In the genomic region with DNA sequence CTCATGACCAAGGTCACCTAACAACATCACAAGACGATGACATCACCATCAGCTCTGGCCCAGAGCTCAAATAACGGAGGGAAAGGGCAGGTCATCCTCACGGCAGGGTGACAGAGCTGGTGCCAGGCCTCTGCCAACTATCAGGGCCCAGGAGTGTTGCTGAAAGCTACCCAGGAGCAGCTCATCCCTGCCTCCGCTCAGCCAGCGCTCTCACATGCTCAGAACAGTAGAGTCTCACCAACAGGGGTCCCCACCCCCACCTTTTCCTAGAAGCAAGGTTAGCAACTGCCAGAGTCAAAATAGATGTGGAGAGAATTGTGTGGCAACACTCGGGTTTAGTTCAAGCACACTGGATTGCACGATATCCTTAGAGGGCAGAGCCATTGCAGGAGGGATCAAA, we compare ENCODE assay signal across 13 mouse cellular contexts. TPM values are rescaled to one million over a fixed set of nuclear protein-coding genes. Genes with fewer than 3 reads are reported as not detected.
DNase-seq lines count a peak whose midpoint lies in the region; ATAC-seq and TF ChIP-seq lines count a peak whose summit lies in the region.
"Had no signal": no experiment of that assay in that cellular context is flagged by ENCODE, and none has a peak within 500 bp of the region (broad histone marks: within the 10 kb centered on the region; RNA-seq: fewer than 3 reads in every experiment).

No protein-coding gene starts in this region.

- no peak overlapping the region for H3K4me2 ChIP-seq in liver, embryonic 11.5 days
- H3K4me2 ChIP-seq in heart, embryonic 12.5 days = no peak overlapping the region
- H3K4me2 ChIP-seq: hindbrain, embryonic 12.5 days; neural tube, embryonic 15.5 days had no signal

- 53% methylated on average over 7 of the region's 7 CpGs for WGBS in liver, adult 2 months
- WGBS in liver, embryonic 11.5 days = 80% methylated on average over 7 of the region's 7 CpGs
- 55% methylated on average over 7 of the region's 7 CpGs for WGBS in heart, embryonic 12.5 days

- H3K9me3 ChIP-seq in liver, embryonic 11.5 days (ENCODE audit: control insufficient read depth, low read length) = no peaks in the 10 kb centered on the region
- H3K9me3 ChIP-seq in heart, embryonic 12.5 days (replicated peaks) = no peaks in the 10 kb centered on the region
- H3K9me3 ChIP-seq: hindbrain, embryonic 12.5 days; neural tube, embryonic 15.5 days had no signal

- H3K36me3 ChIP-seq in liver, adult 2 months (ENCODE audit: control insufficient read depth, insufficient read depth, low read length) = no peaks in the 10 kb centered on the region
- H3K36me3 ChIP-seq in liver, embryonic 11.5 days (ENCODE audit: control insufficient read depth, insufficient read depth, low read length) = peaks cover 3% of the 10 kb centered on the region; the same call in 1 of the 2 replicates
- peaks cover 28% of the 10 kb centered on the region for H3K36me3 ChIP-seq in heart, embryonic 12.5 days

- no peak overlapping the region for H3K27ac ChIP-seq in liver, adult 2 months (replicated peaks; ENCODE audit: insufficient read depth, low read depth, low read length)
- H3K27ac ChIP-seq in liver, embryonic 11.5 days (ENCODE audit: low read depth, low read length) = no peak overlapping the region
- H3K27ac ChIP-seq in heart, embryonic 12.5 days (ENCODE audit: poor library complexity, severe bottlenecking) = peak overlapping the region; percentile 58
- H3K27ac ChIP-seq in left cerebral cortex, adult 2 months = no peak overlapping the region
- H3K27ac ChIP-seq: hindbrain, embryonic 12.5 days; macrophage; neural tube, embryonic 15.5 days had no signal

- peak; percentile 42 to 68 for DNase-seq in adrenal gland, adult (ENCODE audit: inconsistent age in 2 of 2, low spot score in 1 of 2)
- DNase-seq in adrenal gland, postnatal 4 days (ENCODE audit: low spot score in 2 of 2) = no peak
- DNase-seq in liver, adult 2 months (ENCODE audit: extremely low read depth, low read depth, low spot score) = peak; percentile 68
- no peak for DNase-seq in liver, embryonic 11.5 days (ENCODE audit: low spot score)
- DNase-seq in skeletal muscle tissue, adult 2 months (ENCODE audit: low read depth, low spot score) = peak; percentile 88
- DNase-seq in thymus, postnatal 25 days = no peak
- no peak for DNase-seq in left cerebral cortex, adult 2 months (ENCODE audit: extremely low spot score in 1 of 2, low spot score in 2 of 2)
- DNase-seq: forebrain, postnatal 0 days; left cerebral cortex, postnatal 4 days had no signal

- ATAC-seq in liver, embryonic 11.5 days (replicated peaks; ENCODE audit: low FRiP score) = no peak
- no peak for ATAC-seq in heart, embryonic 12.5 days (ENCODE audit: insufficient number of reproducible peaks, low FRiP score)

- no peak overlapping the region for H3K9ac ChIP-seq in liver, adult 2 months (ENCODE audit: low read depth, low read length)
- H3K9ac ChIP-seq in liver, embryonic 11.5 days (ENCODE audit: low read depth, low read length) = no peak overlapping the region
- H3K9ac ChIP-seq in heart, embryonic 12.5 days = no peak overlapping the region
- H3K9ac ChIP-seq: forebrain, postnatal 0 days; hindbrain, embryonic 12.5 days; neural tube, embryonic 15.5 days had no signal

- no peak for TF ChIP-seq POLR2A in liver, adult 2 months (IDR thresholded peaks at IDR 0.05; ENCODE audit: extremely low read depth, insufficient read depth, low read length)

- intact Hi-C loops in left cerebral cortex, adult 2 months (cut with DNase I) = loop anchor here (5.0 to 10.0 kb wide), 2 partner anchors 154 to 327 kb away; partner anchors contain the start of gene Slc6a6

- no peaks in the 10 kb centered on the region for H3K4me1 ChIP-seq in liver, adult 2 months (ENCODE audit: control insufficient read depth, insufficient read depth, low read length)
- no peaks in the 10 kb centered on the region for H3K4me1 ChIP-seq in liver, embryonic 11.5 days (replicated peaks; ENCODE audit: control insufficient read depth, insufficient read depth, low read length)
- H3K4me1 ChIP-seq in heart, embryonic 12.5 days (replicated peaks) = peaks cover 20% of the 10 kb centered on the region
- H3K4me1 ChIP-seq: hindbrain, embryonic 12.5 days had no signal

- H3K4me3 ChIP-seq in liver, adult 2 months (ENCODE audit: insufficient read depth, low read depth, low read length) = no peak overlapping the region
- H3K4me3 ChIP-seq in liver, embryonic 11.5 days (ENCODE audit: low read depth, low read length) = no peak overlapping the region
- no peak overlapping the region for H3K4me3 ChIP-seq in heart, embryonic 12.5 days
- H3K4me3 ChIP-seq in left cerebral cortex, adult 2 months = no peak overlapping the region
- H3K4me3 ChIP-seq: hindbrain, embryonic 12.5 days; neural tube, embryonic 15.5 days had no signal

- TF ChIP-seq CTCF in liver, adult 2 months (IDR thresholded peaks at IDR 0.05; ENCODE audit: low read depth, low read length) = no peak
- TF ChIP-seq CTCF in left cerebral cortex, adult 2 months (IDR thresholded peaks at IDR 0.05) = no peak

- no peaks in the 10 kb centered on the region for H3K79me2 ChIP-seq in liver, adult 2 months (ENCODE audit: control insufficient read depth, insufficient read depth, low read length)

- no peaks in the 10 kb centered on the region for H3K27me3 ChIP-seq in liver, adult 2 months (ENCODE audit: control insufficient read depth, insufficient read depth, low read length)
- H3K27me3 ChIP-seq in liver, embryonic 11.5 days (replicated peaks; ENCODE audit: control insufficient read depth, insufficient read depth, low read length) = no peaks in the 10 kb centered on the region
- peaks cover 33% of the 10 kb centered on the region for H3K27me3 ChIP-seq in heart, embryonic 12.5 days (replicated peaks)
- H3K27me3 ChIP-seq: hindbrain, embryonic 12.5 days; neural tube, embryonic 15.5 days had no signal

RNA-seq across cellular contexts. Expression of gene Lsm3, which starts 12.5 kb away (rescaled TPM):
- 10 to 100 TPM; 58.6 to 62.8 TPM for total RNA-seq in adrenal gland, postnatal 4 days (2021)
- 11.5 and 19.6 TPM in 2 replicates for total RNA-seq in liver, adult 2 months (2014; rRNA removed)
- polyA plus RNA-seq in liver, adult 2 months (2012; rRNA removed) = 3.2 and 3.5 TPM in 2 replicates
- polyA plus RNA-seq in liver, embryonic 11.5 days (2014; fragmentation: Nextera tagmentation; extraction: Ambion mirVana) = 309 and 318 TPM in 2 replicates
- 178 and 181 TPM in 2 replicates for polyA plus RNA-seq in heart, embryonic 12.5 days (2016; fragmentation: Nextera tagmentation; extraction: Ambion mirVana)
- total RNA-seq in left cerebral cortex, adult 2 months (2021) = 10 to 100 TPM; 35.0 to 40.6 TPM

RNA-seq across cellular contexts. Expression of gene Xpc, which starts 12.6 kb away (rescaled TPM):
- total RNA-seq in adrenal gland, postnatal 4 days (2021) = 10 to 100 TPM; 21.8 to 23.0 TPM
- 12.4 and 12.6 TPM in 2 replicates for total RNA-seq in liver, adult 2 months (2014; rRNA removed)
- 4.5 and 5.6 TPM in 2 replicates for polyA plus RNA-seq in liver, adult 2 months (2012; rRNA removed)
- polyA plus RNA-seq in liver, embryonic 11.5 days (2014; fragmentation: Nextera tagmentation; extraction: Ambion mirVana) = 13.2 and 13.4 TPM in 2 replicates
- 13.4 and 14.4 TPM in 2 replicates for polyA plus RNA-seq in heart, embryonic 12.5 days (2016; fragmentation: Nextera tagmentation; extraction: Ambion mirVana)
- 10 to 100 TPM; 12.9 to 13.2 TPM for total RNA-seq in left cerebral cortex, adult 2 months (2021)

RNA-seq across cellular contexts. Expression of gene Tmem43, which starts 54.8 kb away (rescaled TPM):
- 10 to 100 TPM; 40.6 to 42.4 TPM for total RNA-seq in adrenal gland, postnatal 4 days (2021)
- total RNA-seq in liver, adult 2 months (2014; rRNA removed) = 4.5 and 7.6 TPM in 2 replicates
- polyA plus RNA-seq in liver, adult 2 months (2012; rRNA removed) = 8.2 and 9.4 TPM in 2 replicates
- polyA plus RNA-seq in liver, embryonic 11.5 days (2014; fragmentation: Nextera tagmentation; extraction: Ambion mirVana) = 30.0 and 31.7 TPM in 2 replicates
- 33.0 and 35.4 TPM in 2 replicates for polyA plus RNA-seq in heart, embryonic 12.5 days (2016; fragmentation: Nextera tagmentation; extraction: Ambion mirVana)
- total RNA-seq in left cerebral cortex, adult 2 months (2021) = 10 to 100 TPM; 29.3 to 30.0 TPM

RNA-seq across cellular contexts. Expression of gene Chchd4, which starts 54.9 kb away (rescaled TPM):
- total RNA-seq in adrenal gland, postnatal 4 days (2021) = 10 to 100 TPM; 17.0 to 17.6 TPM
- total RNA-seq in liver, adult 2 months (2014; rRNA removed) = 4.2 and 5.4 TPM in 2 replicates
- 4.2 and 4.5 TPM in 2 replicates for polyA plus RNA-seq in liver, adult 2 months (2012; rRNA removed)
- polyA plus RNA-seq in liver, embryonic 11.5 days (2014; fragmentation: Nextera tagmentation; extraction: Ambion mirVana) = 47.1 and 47.3 TPM in 2 replicates
- 29.4 and 29.6 TPM in 2 replicates for polyA plus RNA-seq in heart, embryonic 12.5 days (2016; fragmentation: Nextera tagmentation; extraction: Ambion mirVana)
- 10 to 100 TPM; 20.8 to 21.2 TPM for total RNA-seq in left cerebral cortex, adult 2 months (2021)

Comparison
In these comparisons a context has a peak if more than half of its experiments do, and no peak if none do; other contexts are left out.
1. DNase-seq: peak in adrenal gland, adult (2 of 2), liver, adult 2 months (single experiment) and skeletal muscle tissue, adult 2 months (single experiment); none in adrenal gland, postnatal 4 days (0 of 2), liver, embryonic 11.5 days (single experiment), thymus, postnatal 25 days (single experiment) and left cerebral cortex, adult 2 months (0 of 2).